Mouse (Mus musculus) embryonic fibroblast, embryonic 13.5 days (primary cell): Measurements from ENCODE around the gene Wfdc6b.

Experiments used
- CTCF ChIP-seq: IDR thresholded peaks from 2 replicates; pipeline ENCODE4 v1.5.1; 2011; ENCODE audit warnings: mild to moderate bottlenecking, control low read depth, low read length, moderate library complexity, borderline replicate concordance; ENCODE audit not compliant: insufficient read depth
- POLR2A ChIP-seq: IDR thresholded peaks from 2 replicates; pipeline ENCODE4 v1.6.1; 2011; ENCODE audit warnings: low read depth, mild to moderate bottlenecking, control low read depth, low read length, moderate library complexity

- TF ChIP-seq CTCF: no peak
- TF ChIP-seq POLR2A: no peak
Observed at GRCm38 (mm10) chr2:164608781-164609180, 4.5 kb upstream of the Wfdc6b start.
